Mouse (Mus musculus): Measurements from ENCODE around the gene Pomp.

The Pomp gene

GRCm38 (mm10) chr5:147860449-147861261 is at the start of gene Pomp:
Gene Pomp (plus strand): TSS chr5:147860461.
- DNase-seq (ENCODE audit: low spot score) = peak; percentile 80

DNA sequence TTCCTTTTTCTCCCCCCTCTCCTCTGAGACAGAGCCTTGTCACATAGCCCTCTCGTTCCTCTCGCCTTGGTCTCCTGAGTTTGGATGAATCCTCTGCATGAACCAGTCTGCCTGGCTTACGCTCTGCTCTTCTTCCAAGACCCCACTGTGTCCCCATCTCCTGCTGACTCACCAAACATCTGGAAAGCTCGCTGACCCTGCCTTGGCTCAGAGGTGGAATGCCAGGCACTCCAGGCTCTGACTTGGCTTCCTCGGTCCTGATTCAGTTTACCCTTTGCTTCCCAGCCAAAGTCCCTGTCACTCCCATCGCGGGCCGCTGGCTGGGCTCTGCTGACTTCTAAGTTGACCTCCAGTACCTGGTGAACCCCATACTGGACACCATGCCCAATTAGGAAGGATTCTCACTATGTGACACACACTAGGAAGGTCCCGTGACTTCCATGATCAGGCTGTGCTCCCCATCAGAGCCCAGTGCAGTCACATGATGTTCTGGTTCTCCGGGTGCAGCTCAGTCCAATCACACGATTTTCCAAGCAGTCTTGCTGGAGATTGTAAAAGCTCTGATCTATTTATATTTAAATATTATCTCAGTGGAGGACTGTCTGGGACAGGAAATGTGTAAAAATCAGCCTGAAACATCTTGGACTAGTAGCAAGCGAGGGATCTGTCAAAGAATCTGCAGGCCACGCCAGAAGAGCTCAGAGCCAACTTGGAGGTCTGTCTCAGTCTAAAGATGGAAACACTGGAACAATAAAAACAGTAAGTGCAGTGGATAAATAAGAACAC is 47.8 kb upstream of the Pomp start:
- no peak for DNase-seq (ENCODE audit: low spot score)

- no peak for DNase-seq (ENCODE audit: low spot score)
Observed at GRCm38 (mm10) chr5:147814971-147815370, 45.3 kb upstream of the Pomp start.

GRCm38 (mm10) chr5:147815592-147815991 is 44.7 kb upstream of the Pomp start:
- DNase-seq (ENCODE audit: low spot score) = no peak

DNA sequence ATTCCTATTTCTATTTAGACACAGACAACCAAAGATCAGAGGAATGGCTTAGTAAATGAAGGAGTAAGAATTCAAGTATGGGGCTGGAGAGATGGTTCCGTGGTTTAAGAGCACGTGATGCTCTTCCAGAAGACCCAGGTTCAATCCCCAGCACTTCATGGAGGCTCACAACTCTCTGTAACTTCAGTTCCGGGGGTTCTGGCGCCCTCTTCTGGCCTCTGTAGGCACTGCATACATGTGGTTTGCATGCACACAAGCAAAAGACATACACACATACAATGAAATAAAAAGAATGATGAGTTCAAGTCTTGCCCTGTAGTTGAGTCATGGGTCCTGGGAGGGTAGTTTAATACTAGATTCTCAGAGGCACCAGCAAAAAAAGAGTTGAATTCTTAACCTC is 43.8 kb upstream of the Pomp start:
- no peak for DNase-seq (ENCODE audit: low spot score)

DNA sequence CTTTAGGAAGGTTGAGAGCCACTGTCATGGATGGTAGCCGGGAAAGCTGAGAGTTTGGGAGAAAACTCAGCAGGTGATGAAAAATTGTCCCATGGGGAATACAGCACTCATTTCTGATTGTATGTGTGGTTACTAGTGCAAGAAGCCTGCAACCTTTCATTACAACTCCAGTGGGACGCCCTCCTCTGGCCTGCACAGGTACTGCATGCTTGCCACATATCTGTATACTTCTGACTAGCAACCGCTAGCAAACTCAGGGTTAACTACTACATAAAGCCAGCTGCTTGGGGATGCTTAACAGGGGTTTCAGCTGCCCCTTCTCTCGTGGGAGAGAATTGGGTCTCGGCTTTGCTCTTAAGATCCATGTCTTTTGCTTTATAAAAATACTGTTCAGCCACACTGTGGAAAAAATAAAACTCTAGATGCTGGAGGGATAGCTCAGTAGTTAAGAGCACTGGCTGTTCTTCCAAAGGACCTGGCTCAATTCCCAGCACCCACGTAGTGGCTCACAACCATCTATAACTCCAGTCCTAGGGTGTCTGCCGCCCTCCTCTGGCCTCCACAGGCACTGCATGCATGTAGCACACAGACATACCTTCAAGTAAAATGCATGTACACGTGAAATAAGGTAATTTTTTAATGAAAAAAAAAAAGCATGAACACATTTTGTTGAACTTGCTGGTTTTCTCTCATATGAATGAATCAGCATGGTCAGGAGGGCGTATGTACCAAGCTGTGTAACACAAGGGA is 42.3 kb upstream of the Pomp start:
- no peak for DNase-seq (ENCODE audit: low spot score)

- no peak for DNase-seq (ENCODE audit: low spot score)
Observed at GRCm38 (mm10) chr5:147818866-147819265, 41.4 kb upstream of the Pomp start.

DNA sequence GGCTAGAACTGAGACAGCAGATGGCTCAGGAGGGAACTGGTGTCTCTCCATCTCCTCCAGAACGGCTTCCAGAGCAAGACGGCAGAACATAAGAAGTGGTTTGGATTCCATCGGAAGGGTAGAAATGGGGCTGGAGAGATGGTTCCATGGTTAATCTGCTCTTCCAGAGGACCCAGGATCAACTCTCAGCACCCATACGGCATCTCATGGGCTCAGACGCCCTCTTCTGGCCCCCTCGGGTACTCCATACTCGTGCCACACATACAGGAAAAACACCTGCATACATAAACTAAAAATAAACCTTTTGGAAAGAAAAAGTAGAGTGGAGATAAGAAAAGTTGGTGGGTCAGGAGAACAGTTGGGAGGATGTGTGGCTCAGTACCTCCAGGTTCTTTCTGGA is 40.4 kb upstream of the Pomp start:
- no peak for DNase-seq (ENCODE audit: low spot score)

DNA sequence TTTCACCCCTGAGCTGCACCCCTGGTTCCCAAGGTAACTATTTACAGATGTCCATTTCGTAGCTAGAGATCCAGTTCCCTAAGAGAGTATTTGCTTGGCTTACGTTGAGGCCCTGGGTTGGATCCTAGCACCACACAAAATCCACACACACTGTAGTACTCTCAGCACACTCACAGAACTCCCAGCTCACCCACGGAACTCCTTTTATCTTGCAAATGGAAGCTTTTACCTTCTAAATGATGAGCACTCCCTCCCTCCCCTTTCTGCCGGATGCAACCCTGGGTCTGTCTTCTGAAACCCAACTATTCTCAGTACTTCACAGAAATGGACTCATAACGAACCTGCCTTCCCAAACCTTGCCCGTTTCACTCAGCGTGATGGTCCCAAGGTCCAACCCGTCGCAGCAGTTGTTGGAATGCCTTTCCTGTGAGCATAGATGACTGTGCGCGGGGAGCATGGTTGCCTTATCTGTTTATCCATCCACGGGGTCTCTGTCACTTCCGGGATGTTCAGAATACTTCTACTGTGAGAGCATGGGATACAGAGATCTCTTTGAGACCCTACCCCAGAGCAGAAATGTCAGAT is 36.1 kb upstream of the Pomp start:
- no peak for DNase-seq (ENCODE audit: low spot score)

- DNase-seq (ENCODE audit: low spot score) = no peak
Observed at GRCm38 (mm10) chr5:147825375-147825969, 34.8 kb upstream of the Pomp start.

DNA sequence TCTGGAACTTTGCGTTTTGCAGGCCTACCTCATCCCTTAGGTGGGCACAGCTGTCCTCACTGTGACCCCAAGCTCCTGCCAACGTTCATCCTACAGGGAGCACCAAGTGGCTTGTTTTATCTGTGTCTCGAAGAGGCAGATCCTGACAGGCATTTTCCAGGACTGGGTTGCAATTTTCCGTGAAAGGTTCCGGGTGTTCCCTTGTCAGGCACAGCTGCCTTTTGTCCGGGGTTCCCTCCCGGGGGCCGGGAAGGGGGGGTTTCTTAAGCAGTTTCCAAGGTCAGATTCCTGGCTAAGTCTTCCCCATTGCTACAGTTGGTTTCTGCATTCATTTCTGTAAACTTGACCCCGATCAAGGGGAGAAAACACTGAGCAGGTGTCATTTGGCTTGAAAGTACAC is 34.2 kb upstream of the Pomp start:
- DNase-seq (ENCODE audit: low spot score) = no peak

DNA sequence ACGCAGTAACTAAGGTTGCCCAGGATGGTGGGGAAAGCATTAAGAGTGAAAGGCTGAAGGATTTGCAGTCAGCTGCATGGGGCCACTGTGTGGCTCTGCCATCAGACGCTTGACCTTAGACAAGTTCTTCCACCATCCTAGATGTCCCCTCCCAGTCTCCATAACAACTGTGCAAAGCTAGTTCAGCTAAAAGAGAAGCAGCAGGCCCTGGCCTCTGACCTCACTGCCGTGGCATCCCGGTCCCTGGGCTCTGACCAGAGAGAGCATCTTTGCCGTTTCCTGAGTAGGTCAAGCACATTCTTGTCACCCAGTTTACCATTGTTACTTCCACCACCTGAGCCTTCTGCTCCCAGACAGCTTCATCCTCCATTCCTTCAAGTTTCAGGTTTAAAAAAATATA is 33.7 kb upstream of the Pomp start:
- DNase-seq (ENCODE audit: low spot score) = no peak

DNA sequence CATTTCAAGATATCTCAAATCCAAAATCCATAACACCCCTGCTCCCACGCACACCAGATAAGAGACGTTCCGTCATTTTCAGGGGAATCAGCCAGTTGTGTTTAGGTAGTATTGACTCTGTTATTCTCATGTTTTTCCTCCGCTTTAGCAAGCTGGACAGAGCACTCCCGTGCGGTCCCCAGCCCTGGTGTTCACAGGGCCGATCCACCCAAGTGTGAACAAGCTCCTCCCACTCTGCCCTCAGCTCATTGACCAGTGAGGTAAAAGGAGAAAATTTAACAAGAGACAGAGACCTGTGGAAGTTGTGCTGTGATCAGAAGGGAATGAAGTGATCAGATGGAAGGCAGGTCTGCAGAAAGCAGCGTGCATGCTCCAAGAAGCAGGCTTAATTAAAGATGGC is 31.4 kb upstream of the Pomp start:
- DNase-seq (ENCODE audit: low spot score) = no peak

- DNase-seq (ENCODE audit: low spot score) = no peak
Observed at GRCm38 (mm10) chr5:147832842-147833241, 27.4 kb upstream of the Pomp start.

GRCm38 (mm10) chr5:147834841-147835500 is 25.3 kb upstream of the Pomp start:
- DNase-seq (ENCODE audit: low spot score) = no peak

- DNase-seq (ENCODE audit: low spot score) = no peak
Observed at GRCm38 (mm10) chr5:147839418-147839817, 20.8 kb upstream of the Pomp start.

DNA sequence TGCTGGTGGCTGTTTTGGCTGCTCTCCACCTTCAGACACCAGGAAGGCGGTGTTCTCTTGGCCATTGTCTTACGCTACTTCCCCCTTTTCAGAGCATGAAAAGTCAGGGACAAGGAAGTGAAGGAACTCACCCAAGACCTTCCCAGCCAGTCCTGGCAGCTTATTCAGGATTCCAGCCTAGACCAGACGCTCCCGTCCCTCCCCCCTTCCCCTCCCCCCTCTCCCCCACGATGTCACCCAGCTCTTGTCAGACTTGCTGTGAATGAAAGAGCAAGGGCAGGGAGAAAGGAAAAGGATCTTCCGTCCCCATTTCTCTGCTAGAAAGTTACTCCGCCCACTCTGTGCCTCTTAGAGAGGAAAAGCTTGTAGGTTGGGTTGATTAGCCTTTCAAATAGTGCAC is 16.9 kb upstream of the Pomp start:
- no peak for DNase-seq (ENCODE audit: low spot score)

- DNase-seq (ENCODE audit: low spot score) = no peak
Observed at GRCm38 (mm10) chr5:147845319-147845718, 14.9 kb upstream of the Pomp start.

DNA sequence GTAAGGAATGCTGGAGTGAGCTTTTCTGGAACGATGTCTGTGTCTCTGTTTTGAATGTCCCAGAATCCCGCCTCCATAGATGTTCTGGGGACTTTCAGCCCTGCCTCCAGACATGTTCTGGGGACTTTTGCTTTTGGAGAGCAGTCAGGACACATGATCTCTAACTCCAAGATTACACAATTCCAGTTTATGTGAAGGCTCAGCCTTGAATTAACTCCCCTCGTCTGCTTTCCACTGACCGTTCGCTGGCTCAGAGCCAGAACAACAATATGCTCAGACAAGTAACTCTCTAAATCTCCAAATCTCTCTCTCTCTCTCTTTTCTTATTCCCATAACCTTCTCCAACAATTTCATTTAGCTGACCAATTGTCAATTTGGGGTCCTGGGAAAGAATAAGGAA is 12.9 kb upstream of the Pomp start:
- DNase-seq (ENCODE audit: low spot score) = no peak

DNA sequence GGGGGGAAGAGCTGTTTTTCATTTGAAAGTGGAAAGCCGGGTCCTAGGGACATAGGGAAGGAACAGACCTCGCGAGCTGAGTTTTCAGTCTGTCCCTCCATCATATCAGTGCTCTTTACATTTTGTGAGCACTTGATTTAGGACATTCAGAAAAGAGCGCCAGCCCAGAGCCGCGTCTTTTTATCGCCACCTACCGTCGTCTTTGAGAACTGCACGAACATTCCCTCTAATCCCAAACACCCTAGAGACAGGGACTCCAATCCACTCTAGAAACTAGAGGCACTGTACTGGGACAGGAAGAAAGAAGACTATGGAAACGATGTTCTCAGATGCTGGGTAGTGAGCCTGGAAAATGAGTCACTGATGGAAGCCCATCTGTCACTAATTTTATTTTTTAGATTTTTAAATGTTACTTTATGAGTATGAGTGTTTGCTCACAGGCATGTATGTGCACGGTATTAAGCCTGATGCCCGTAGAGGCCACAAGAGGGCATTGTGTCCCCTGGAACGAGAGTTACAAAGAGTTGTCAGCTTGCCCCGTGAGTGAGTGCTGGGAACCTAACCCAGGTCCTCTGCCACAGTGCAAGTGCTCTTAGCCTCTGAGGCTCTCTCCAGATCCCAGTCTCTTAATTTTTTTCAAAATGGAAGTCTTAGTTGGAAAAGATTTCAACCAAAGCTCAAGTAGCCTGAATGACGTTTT is 11.9 kb upstream of the Pomp start:
- peak; percentile 47 for DNase-seq (ENCODE audit: low spot score)

GRCm38 (mm10) chr5:147850194-147850593 is 10.1 kb upstream of the Pomp start:
- no peak for DNase-seq (ENCODE audit: low spot score)
